Mouse (Mus musculus): ENCODE data around the gene Gm10234. TPM values are rescaled to one million over a fixed set of nuclear protein-coding genes. Genes with fewer than 3 reads are reported as not detected.

Gm10234 gene
- not detected for total RNA-seq (2022)

GRCm38 (mm10) chr6:95321812-95322211, at the start of gene Gm10234:
TSS of gene Gm10234 (plus strand) at chr6:95322112.
- no peak for DNase-seq (ENCODE audit: low spot score)

- DNase-seq (ENCODE audit: low spot score) = no peak
These were observed 44.3 kb upstream of the Gm10234 start for GRCm38 (mm10) chr6:95277633-95278032.

GRCm38 (mm10) chr6:95296025-95296424, 25.9 kb upstream of the Gm10234 start:
- DNase-seq (ENCODE audit: low spot score) = no peak

GRCm38 (mm10) chr6:95298387-95298786, 23.5 kb upstream of the Gm10234 start:
- DNase-seq (ENCODE audit: low spot score) = no peak

- DNase-seq (ENCODE audit: low spot score) = no peak
These were observed 21.3 kb upstream of the Gm10234 start for GRCm38 (mm10) chr6:95300658-95301057.

GRCm38 (mm10) chr6:95331191-95331590, 9.3 kb downstream of the Gm10234 start:
- no peak for DNase-seq (ENCODE audit: low spot score)

GRCm38 (mm10) chr6:95334781-95335180, 12.9 kb downstream of the Gm10234 start:
- DNase-seq (ENCODE audit: low spot score) = peak; percentile 26

- DNase-seq (ENCODE audit: low spot score) = no peak
These were observed 27.5 kb downstream of the Gm10234 start for GRCm38 (mm10) chr6:95349378-95349777.

- no peak for DNase-seq (ENCODE audit: low spot score)
These were observed 31.1 kb downstream of the Gm10234 start for GRCm38 (mm10) chr6:95353043-95353442.

- DNase-seq (ENCODE audit: low spot score) = no peak
These were observed 32.0 kb downstream of the Gm10234 start for GRCm38 (mm10) chr6:95353886-95354285.

GRCm38 (mm10) chr6:95360084-95360483, 38.2 kb downstream of the Gm10234 start:
- peak; percentile 44 for DNase-seq (ENCODE audit: low spot score)

GRCm38 (mm10) chr6:95362707-95363106, 40.8 kb downstream of the Gm10234 start:
- DNase-seq (ENCODE audit: low spot score) = no peak

GRCm38 (mm10) chr6:95371811-95372210, 49.9 kb downstream of the Gm10234 start:
- DNase-seq (ENCODE audit: low spot score) = no peak

Other genes with a start within 250 kb of the Gm10234 start
- 1 to 10 TPM; 1.1 to 3.1 (median 1.3) TPM for gene Kbtbd8, start 204.9 kb upstream of the Gm10234 start, total RNA-seq (2022)

All from heart, adult 8-10 months (tissue).